Mouse (Mus musculus): ENCODE measurements around the gene Fbxo42.

- TF ChIP-seq GATA1 (IDR thresholded peaks at IDR 0.05; ENCODE audit: borderline replicate concordance, low read length) (no peak), FLI1 (IDR thresholded peaks at IDR 0.05; ENCODE audit: low read length) (no peak)
These were observed 100.9 kb downstream of the Fbxo42 start for GRCm38 (mm10) chr4:141248614-141248978.

All from megakaryocyte, embryonic 14.5 days (primary cell).